Mouse (Mus musculus): ENCODE results near the gene S1pr4. TPM values are rescaled to one million over a fixed set of nuclear protein-coding genes. Genes with fewer than 3 reads are reported as not detected.

Gene S1pr4
- total RNA-seq, 2 experiments from 2014 or later = 0.39 to 0.95 TPM

GRCm38 (mm10) chr10:81537429-81537828, 37.5 kb upstream of the S1pr4 start:
- no peak for TF ChIP-seq CTCF (conservative IDR thresholded peaks at IDR 0.05)
- DNase-seq (ENCODE audit: low spot score in 2 of 2) = no peak
- no peak overlapping the region for H3K27ac ChIP-seq
- H3K4me3 ChIP-seq = no peak overlapping the region

GRCm38 (mm10) chr10:81536734-81537133, 36.8 kb upstream of the S1pr4 start:
- peak; percentile 79 for TF ChIP-seq CTCF (conservative IDR thresholded peaks at IDR 0.05)
- no peak for DNase-seq (ENCODE audit: low spot score in 2 of 2)
- no peak overlapping the region for H3K27ac ChIP-seq
- H3K4me3 ChIP-seq = no peak overlapping the region

- Histone ChIP-seq H3K4me3 (no peak overlapping the region), H3K27ac (no peak overlapping the region)
- DNase-seq (ENCODE audit: low spot score in 2 of 2) = no peak
- no peak for TF ChIP-seq CTCF (conservative IDR thresholded peaks at IDR 0.05)
These were observed 34.9 kb upstream of the S1pr4 start for GRCm38 (mm10) chr10:81534826-81535225.

GRCm38 (mm10) chr10:81526779-81527178, 26.8 kb upstream of the S1pr4 start:
- DNase-seq (ENCODE audit: low spot score in 2 of 2) = peak; percentile 42 to 75

GRCm38 (mm10) chr10:81525017-81525694, 25.2 kb upstream of the S1pr4 start:
- DNase-seq (ENCODE audit: low spot score in 2 of 2) = no peak
- TF ChIP-seq CTCF (conservative IDR thresholded peaks at IDR 0.05) = no peak
- Histone ChIP-seq H3K4me3 (no peak overlapping the region), H3K27ac (peak overlapping the region; percentile 48)

More at GRCm38 (mm10) chr10:81526779-81527178, 26.8 kb upstream of the S1pr4 start:
- Histone ChIP-seq H3K4me3 (no peak overlapping the region), H3K27ac (no peak overlapping the region)
- peak; percentile 98 for TF ChIP-seq CTCF (conservative IDR thresholded peaks at IDR 0.05)

GRCm38 (mm10) chr10:81524051-81524605, 24.2 kb upstream of the S1pr4 start, which contains the start of gene Gna15:
TSS of gene Gna15 (minus strand) at chr10:81524225.
- DNase-seq (ENCODE audit: low spot score in 2 of 2) = no peak
- peak within 1 kb of the TSS; percentile 8; the same call in 1 of the 2 replicates for H3K4me3 ChIP-seq
- TF ChIP-seq CTCF (conservative IDR thresholded peaks at IDR 0.05) = peak; percentile 19; the same call in 1 of the 2 replicates
- H3K27ac ChIP-seq = peak within 1 kb of the TSS; percentile 52

GRCm38 (mm10) chr10:81523570-81523969, 23.6 kb upstream of the S1pr4 start:
- peak overlapping the region; percentile 8; the same call in 1 of the 2 replicates for H3K4me3 ChIP-seq
- no peak for DNase-seq (ENCODE audit: low spot score in 2 of 2)
- no peak for TF ChIP-seq CTCF (conservative IDR thresholded peaks at IDR 0.05)
- H3K27ac ChIP-seq = peak overlapping the region; percentile 52

GRCm38 (mm10) chr10:81523142-81523541, 23.2 kb upstream of the S1pr4 start:
- Histone ChIP-seq H3K27ac (peak overlapping the region; percentile 52; the same call in 1 of the 2 replicates), H3K4me3 (no peak overlapping the region; the same call in 1 of the 2 replicates)
- TF ChIP-seq CTCF (conservative IDR thresholded peaks at IDR 0.05) = no peak
- no peak for DNase-seq (ENCODE audit: low spot score in 2 of 2)

- H3K27ac ChIP-seq = peak overlapping the region; percentile 53; the same call in 1 of the 2 replicates
- TF ChIP-seq CTCF (conservative IDR thresholded peaks at IDR 0.05) = no peak
- H3K4me3 ChIP-seq = no peak overlapping the region
- DNase-seq (ENCODE audit: low spot score in 2 of 2) = no peak
These were observed 20.0 kb upstream of the S1pr4 start for GRCm38 (mm10) chr10:81519978-81520365.

GRCm38 (mm10) chr10:81519227-81519977, 19.5 kb upstream of the S1pr4 start:
- Histone ChIP-seq H3K27ac (peak overlapping the region; percentile 53; the same call in 1 of the 2 replicates), H3K4me3 (no peak overlapping the region)
- TF ChIP-seq CTCF (conservative IDR thresholded peaks at IDR 0.05) = no peak
- DNase-seq (ENCODE audit: low spot score in 2 of 2) = no peak

- no peak overlapping the region for H3K4me3 ChIP-seq
- H3K27ac ChIP-seq = no peak overlapping the region
- TF ChIP-seq CTCF (conservative IDR thresholded peaks at IDR 0.05) = peak; percentile 93
- DNase-seq (ENCODE audit: low spot score in 2 of 2) = peak; percentile 48 to 69
These were observed 18.6 kb upstream of the S1pr4 start for GRCm38 (mm10) chr10:81518546-81518945.

GRCm38 (mm10) chr10:81517227-81517626, 17.3 kb upstream of the S1pr4 start:
- H3K4me3 ChIP-seq = no peak overlapping the region
- TF ChIP-seq CTCF (conservative IDR thresholded peaks at IDR 0.05) = no peak
- no peak for DNase-seq (ENCODE audit: low spot score in 2 of 2)
- H3K27ac ChIP-seq = no peak overlapping the region

GRCm38 (mm10) chr10:81513798-81514197, 13.9 kb upstream of the S1pr4 start:
- Histone ChIP-seq H3K27ac (no peak overlapping the region), H3K4me3 (no peak overlapping the region)
- no peak for DNase-seq (ENCODE audit: low spot score in 2 of 2)
- TF ChIP-seq CTCF (conservative IDR thresholded peaks at IDR 0.05) = peak; percentile 44
